Mouse (Mus musculus) intestine, postnatal 0 days (tissue): ENCODE measurements around the gene Rpl10. TPM values are rescaled to one million over a fixed set of nuclear protein-coding genes. Genes with fewer than 3 reads are reported as not detected.

ENCODE experiments used
- ATAC-seq: fragments of 200-750 bp; cut with Nextera tagmentation; 2 replicates; pipeline ENCODE4 v1.8.0; 2017; ENCODE audit warnings: mild to moderate bottlenecking, moderate TSS enrichment, moderate library complexity
- H3K27ac ChIP-seq: fragments of 300-500 bp; sonication (generic); 2 replicates; pipeline ENCODE4 v1.5.1; 2014; ENCODE audit warnings: mild to moderate bottlenecking, low read depth, low read length, moderate library complexity
- H3K27me3 ChIP-seq: fragments of 300-500 bp; sonication (generic); replicated peaks from 2 replicates; pipeline ENCODE4 v1.6.1; 2014; ENCODE audit warnings: low read length, mixed read lengths; ENCODE audit not compliant: control insufficient read depth, insufficient read depth
- H3K36me3 ChIP-seq: fragments of 300-500 bp; sonication (generic); 2 replicates; pipeline ENCODE4 v1.6.1; 2014; ENCODE audit warnings: mild to moderate bottlenecking, moderate library complexity; ENCODE audit not compliant: control insufficient read depth, insufficient read depth
- H3K4me1 ChIP-seq: fragments of 300-500 bp; sonication (generic); replicated peaks from 2 replicates; pipeline ENCODE4 v1.6.1; 2014; ENCODE audit warnings: antibody characterized with exemption, low read length, mixed read lengths; ENCODE audit not compliant: control insufficient read depth, insufficient read depth
- H3K4me2 ChIP-seq: fragments of 300-500 bp; sonication (generic); replicated peaks from 2 replicates; pipeline ENCODE4 v1.6.1; 2014; ENCODE audit warnings: low read depth, mild to moderate bottlenecking, moderate library complexity
- H3K4me3 ChIP-seq: fragments of 300-500 bp; sonication (generic); 2 replicates; pipeline ENCODE4 v1.5.1; 2014; ENCODE audit warnings: low read depth, low read length
- H3K9ac ChIP-seq: fragments of 300-500 bp; sonication (generic); 2 replicates; pipeline ENCODE4 v1.6.1; 2014; ENCODE audit warnings: mild to moderate bottlenecking, low read depth, low read length
- H3K9me3 ChIP-seq: fragments of 300-500 bp; sonication (generic); 2 replicates; pipeline ENCODE4 v1.6.1; 2016; ENCODE audit warnings: mixed run types; ENCODE audit not compliant: control insufficient read depth
- CTCF ChIP-seq: sonication (generic); IDR thresholded peaks from 2 replicates; pipeline ENCODE4 v1.5.1; 2016; ENCODE audit warnings: low read depth, mild to moderate bottlenecking, control low read depth, antibody characterized with exemption, moderate library complexity
- WGBS: fragments of 180-500 bp; shearing (Covaris S2); extraction: QIAGEN DNeasy Blood & Tissue Kit; methylation state at CpG from one replicate; pipeline ENCODE4 v1.1.7; 2014; 5-methylcytosine and 5-hydroxymethylcytosine counted together
- polyA plus RNA-seq: library from polyadenylated mRNA; unstranded; fragments of >200 nt; fragmentation: Nextera tagmentation; extraction: Ambion mirVana; gene quantifications from 2 replicates; pipeline ENCODE4 v1.2.1, GENCODE M21; 2015

Rpl10 gene
- polyA plus RNA-seq, 1 experiment from 2014 or later: 521 TPM

- 56% methylated on average over 3 of the region's 3 CpGs for WGBS
Measured at GRCm38 (mm10) chrX:74244614-74245083, 26.0 kb upstream of the Rpl10 start.

DNA sequence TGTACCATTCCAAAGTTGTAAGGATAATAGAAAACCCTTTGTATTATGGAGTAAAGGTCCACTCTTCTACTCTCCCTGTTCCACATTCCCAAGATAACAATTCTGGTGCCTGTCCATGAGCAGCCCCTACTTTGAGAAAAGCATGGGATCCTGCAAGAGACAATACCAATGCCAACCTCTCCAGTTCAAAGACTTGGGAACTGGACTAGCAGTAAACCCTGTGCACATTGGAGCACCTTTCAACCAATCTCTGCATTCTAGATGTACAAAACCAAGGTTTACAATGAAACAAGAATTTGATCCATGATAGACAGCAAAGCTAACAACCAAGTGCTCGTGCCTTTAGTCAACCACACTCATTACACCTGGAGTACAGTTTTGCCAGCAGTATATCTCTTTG is 25.5 kb upstream of the Rpl10 start:
- Histone ChIP-seq H3K4me2 (peak overlapping the region; percentile 72), H3K27me3 (no peaks in the 10 kb centered on the region), H3K4me3 (peak overlapping the region; percentile 45), H3K36me3 (peaks cover 6% of the 10 kb centered on the region; the same call in 1 of the 2 replicates), H3K4me1 (no peaks in the 10 kb centered on the region), H3K9me3 (no peaks in the 10 kb centered on the region), H3K9ac (peak overlapping the region; percentile 54; the same call in 1 of the 2 replicates), H3K27ac (peak overlapping the region; percentile 80)
- WGBS: 42% methylated on average over 1 of the region's 1 CpGs
- no peak for TF ChIP-seq CTCF
- ATAC-seq: no peak

More at GRCm38 (mm10) chrX:74244614-74245083, 26.0 kb upstream of the Rpl10 start:
- Histone ChIP-seq H3K36me3 (peaks cover 6% of the 10 kb centered on the region; the same call in 1 of the 2 replicates), H3K4me3 (peak overlapping the region; percentile 45), H3K9me3 (no peaks in the 10 kb centered on the region), H3K4me2 (peak overlapping the region; percentile 72), H3K9ac (0 out of 2 replicates have a peak overlapping the region, but pooled peaks have one; percentile 7), H3K27ac (0 out of 2 replicates have a peak overlapping the region, but pooled peaks have one; percentile 80), H3K27me3 (no peaks in the 10 kb centered on the region), H3K4me1 (no peaks in the 10 kb centered on the region)
- no peak for TF ChIP-seq CTCF
- ATAC-seq: no peak

GRCm38 (mm10) chrX:74245687-74246086 is 24.9 kb upstream of the Rpl10 start:
- H3K4me1 ChIP-seq: no peaks in the 10 kb centered on the region
- TF ChIP-seq CTCF: no peak
- no peaks in the 10 kb centered on the region for H3K27me3 ChIP-seq
- peak overlapping the region; percentile 72 for H3K4me2 ChIP-seq
- H3K36me3 ChIP-seq: peaks cover 4% of the 10 kb centered on the region; the same call in 1 of the 2 replicates
- 25% methylated on average over 21 of the region's 21 CpGs for WGBS
- H3K9me3 ChIP-seq: no peaks in the 10 kb centered on the region
- H3K4me3 ChIP-seq: peak overlapping the region; percentile 45
- H3K27ac ChIP-seq: peak overlapping the region; percentile 80
- peak; percentile 12; the same call in 1 of the 2 replicates for ATAC-seq
- peak overlapping the region; percentile 54 for H3K9ac ChIP-seq

GRCm38 (mm10) chrX:74246213-74246681 is 24.4 kb upstream of the Rpl10 start:
- H3K27me3 ChIP-seq: no peaks in the 10 kb centered on the region
- no peaks in the 10 kb centered on the region for H3K36me3 ChIP-seq
- H3K4me3 ChIP-seq: peak overlapping the region; percentile 45
- peak; percentile 19; the same call in 1 of the 2 replicates for TF ChIP-seq CTCF
- peak overlapping the region; percentile 72 for H3K4me2 ChIP-seq
- ATAC-seq: peak; percentile 83
- H3K9me3 ChIP-seq: no peaks in the 10 kb centered on the region
- peak overlapping the region; percentile 80 for H3K27ac ChIP-seq
- peak overlapping the region; percentile 54 for H3K9ac ChIP-seq
- no peaks in the 10 kb centered on the region for H3K4me1 ChIP-seq
- WGBS: 14% methylated on average over 38 of the region's 38 CpGs

DNA sequence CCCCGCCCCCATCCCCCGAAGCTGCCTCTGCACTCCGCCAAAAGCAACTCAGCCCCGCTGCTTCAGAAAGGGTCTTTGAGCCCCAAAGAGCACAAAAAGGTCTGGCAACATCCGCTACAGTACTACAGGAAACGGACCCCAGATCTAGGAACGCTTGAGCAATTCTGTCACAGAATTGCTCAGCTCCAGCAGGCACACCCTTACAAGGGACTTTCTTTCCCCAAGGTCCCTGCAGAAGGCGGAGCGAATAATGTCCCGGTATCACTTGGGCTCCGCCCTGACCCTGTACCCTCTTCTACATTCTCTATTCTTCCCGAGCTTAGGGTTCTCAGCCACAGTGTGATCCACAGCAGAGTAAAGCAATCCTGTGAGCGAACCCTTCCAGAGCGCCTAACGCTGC is 23.9 kb upstream of the Rpl10 start:
- Histone ChIP-seq H3K36me3 (no peaks in the 10 kb centered on the region), H3K27ac (peak overlapping the region; percentile 57), H3K4me3 (peak overlapping the region; percentile 45), H3K27me3 (no peaks in the 10 kb centered on the region), H3K4me1 (no peaks in the 10 kb centered on the region), H3K9me3 (no peaks in the 10 kb centered on the region), H3K9ac (no peak overlapping the region), H3K4me2 (peak overlapping the region; percentile 72)
- WGBS: 26% methylated on average over 15 of the region's 15 CpGs
- TF ChIP-seq CTCF: no peak
- ATAC-seq: peak; percentile 36

- Histone ChIP-seq H3K9me3 (no peaks in the 10 kb centered on the region), H3K27me3 (no peaks in the 10 kb centered on the region), H3K9ac (no peak overlapping the region), H3K4me1 (no peaks in the 10 kb centered on the region), H3K4me2 (peak overlapping the region; percentile 72), H3K4me3 (peak overlapping the region; percentile 38), H3K27ac (0 out of 2 replicates have a peak overlapping the region, but pooled peaks have one; percentile 71), H3K36me3 (no peaks in the 10 kb centered on the region)
- TF ChIP-seq CTCF: peak; percentile 70
- 0 out of 2 replicates have a peak, but pooled peaks have one; percentile 17 for ATAC-seq
- 8% methylated on average over 3 of the region's 3 CpGs for WGBS
Measured at GRCm38 (mm10) chrX:74248651-74249050, 22.0 kb upstream of the Rpl10 start.
